13 mouse cellular contexts compared by ENCODE assay signal in genomic region chr5:63827415-63828053, GRCm38 (mm10). TPM values are rescaled to one million over a fixed set of nuclear protein-coding genes. Genes with fewer than 3 reads are reported as not detected.
DNase-seq lines count a peak whose midpoint lies in the region; ATAC-seq and TF ChIP-seq lines count a peak whose summit lies in the region.
"Had no signal": no experiment of that assay in that cellular context is flagged by ENCODE, and none has a peak within 500 bp of the region (broad histone marks: within the 10 kb centered on the region; RNA-seq: fewer than 3 reads in every experiment).

No protein-coding gene starts in this region.

- H3K27me3 ChIP-seq in intestine, embryonic 14.5 days (replicated peaks; ENCODE audit: control insufficient read depth, insufficient read depth, low read length) = no peaks in the 10 kb centered on the region
- H3K27me3 ChIP-seq: limb, embryonic 15.5 days had no signal

- H3K27ac ChIP-seq in bone marrow, adult 2 months (ENCODE audit: control insufficient read depth, insufficient read depth, low read depth, low read length, poor library complexity) = peak overlapping the region; percentile 72
- H3K27ac ChIP-seq in intestine, embryonic 14.5 days (ENCODE audit: low read depth) = peak overlapping the region; percentile 9; the same call in 1 of the 2 replicates

- no peak overlapping the region for H3K9ac ChIP-seq in intestine, embryonic 14.5 days (ENCODE audit: low read length)
- H3K9ac ChIP-seq: limb, embryonic 15.5 days had no signal

- WGBS in bone marrow, adult 2 months = 28% methylated on average over 5 of the region's 5 CpGs
- WGBS in intestine, embryonic 14.5 days = 41% methylated on average over 5 of the region's 5 CpGs

- TF ChIP-seq POLR2A in bone marrow, adult 2 months (IDR thresholded peaks at IDR 0.05; ENCODE audit: borderline replicate concordance, control insufficient read depth, low read depth, low read length) = no peak

- H3K36me3 ChIP-seq in intestine, embryonic 14.5 days (ENCODE audit: control insufficient read depth, insufficient read depth, low read length) = no peaks in the 10 kb centered on the region
- H3K36me3 ChIP-seq: limb, embryonic 15.5 days had no signal

- TF ChIP-seq CTCF in bone marrow, adult 2 months (IDR thresholded peaks at IDR 0.05; ENCODE audit: control insufficient read depth, insufficient read depth, low read length) = no peak

- DNase-seq in intestine, embryonic 14.5 days (ENCODE audit: low spot score) = no peak
- DNase-seq in kidney, postnatal 14 days = peak; percentile 74
- DNase-seq in lung, postnatal 14 days = peak; percentile 21
- no peak for DNase-seq in neural tube, embryonic 10.5 days (ENCODE audit: extremely low spot score, low spot score)
- no peak for DNase-seq in frontal cortex, postnatal 36 days (ENCODE audit: low spot score in 2 of 2)
- DNase-seq in spleen, adult 12 weeks (ENCODE audit: low spot score) = no peak
- DNase-seq: cerebellum, postnatal 36 days; gastrocnemius, postnatal 10 days; heart, postnatal 14 days had no signal

- no peaks in the 10 kb centered on the region for H3K9me3 ChIP-seq in intestine, embryonic 14.5 days (ENCODE audit: control insufficient read depth, low read length)
- H3K9me3 ChIP-seq: limb, embryonic 15.5 days had no signal

- no peak for ATAC-seq in intestine, embryonic 14.5 days (replicated peaks; ENCODE audit: low FRiP score, low TSS enrichment, low read depth)
- ATAC-seq: activated CD4-positive, CD25-positive, alpha-beta regulatory T cell, adult 4 months had no signal

- no peak overlapping the region for H3K4me2 ChIP-seq in intestine, embryonic 14.5 days (ENCODE audit: low read length)
- H3K4me2 ChIP-seq: limb, embryonic 15.5 days had no signal

- H3K4me3 ChIP-seq in bone marrow, adult 2 months (replicated peaks; ENCODE audit: control insufficient read depth, low read depth, low read length) = no peak overlapping the region
- H3K4me3 ChIP-seq in intestine, embryonic 14.5 days (ENCODE audit: low read depth, low read length) = no peak overlapping the region
- H3K4me3 ChIP-seq: erythroblast, embryonic 14.5 days; limb, embryonic 15.5 days had no signal

- H3K4me1 ChIP-seq in bone marrow, adult 2 months (ENCODE audit: control insufficient read depth, insufficient read depth, low read length) = peaks cover 6% of the 10 kb centered on the region
- peaks cover 17% of the 10 kb centered on the region; the same call in 1 of the 2 replicates for H3K4me1 ChIP-seq in intestine, embryonic 14.5 days (replicated peaks; ENCODE audit: control insufficient read depth, insufficient read depth, low read length)

RNA-seq across cellular contexts. Expression of gene 0610040J01Rik, which starts 15.4 kb away (rescaled TPM):
- 2.2 TPM in 1 of 2 replicates, not detected in the other for polyA plus RNA-seq in bone marrow, adult 2 months (2011; ENCODE audit: insufficient read depth, insufficient read length, low replicate concordance, missing spikeins)
- 25.9 and 29.3 TPM in 2 replicates for polyA plus RNA-seq in intestine, embryonic 14.5 days (2014; fragmentation: Nextera tagmentation; extraction: Ambion mirVana)
- polyA plus RNA-seq: activated CD4-positive, CD25-positive, alpha-beta regulatory T cell, adult 4 months had no signal

Comparison
In these comparisons a context has a peak if more than half of its experiments do, and no peak if none do; other contexts are left out.
1. DNase-seq: peak in kidney, postnatal 14 days (single experiment) and lung, postnatal 14 days (single experiment); none in intestine, embryonic 14.5 days (single experiment), neural tube, embryonic 10.5 days (single experiment), frontal cortex, postnatal 36 days (0 of 2) and spleen, adult 12 weeks (single experiment).